Mouse (Mus musculus) myocyte (in vitro differentiated cells): ENCODE data around the gene Socs7. TPM values are rescaled to one million over a fixed set of nuclear protein-coding genes. Genes with fewer than 3 reads are reported as not detected.

Source experiments
- H3K27me3 ChIP-seq: one replicate; pipeline ENCODE4 v1.6.1; 2011; ENCODE audit not compliant: control insufficient read depth, insufficient read depth, insufficient read length
- H3K36me3 ChIP-seq: one replicate; pipeline ENCODE4 v1.6.1; 2011; ENCODE audit not compliant: control insufficient read depth, insufficient read depth
- H3K4me2 ChIP-seq: one replicate; pipeline ENCODE4 v1.6.1; 2011; ENCODE audit warnings: low read depth, control low read depth
- H3K4me3 ChIP-seq: one replicate; pipeline ENCODE4 v1.5.1; 2011; ENCODE audit warnings: mild to moderate bottlenecking, control low read depth, moderate library complexity
- H3K79me2 ChIP-seq: one replicate; pipeline ENCODE4 v1.6.1; 2011; ENCODE audit not compliant: control insufficient read depth, insufficient read depth
- H3ac ChIP-seq: one replicate; pipeline ENCODE4 v1.6.1; 2011; ENCODE audit not compliant: control insufficient read depth, insufficient read length
- CEBPB ChIP-seq: IDR thresholded peaks from 2 replicates; pipeline ENCODE4 v1.6.1; 2011; ENCODE audit warnings: mild to moderate bottlenecking, moderate library complexity; ENCODE audit not compliant: poor library complexity, insufficient read depth, severe bottlenecking
- E2F4 ChIP-seq: IDR thresholded peaks from one replicate; pipeline ENCODE4 v1.6.1; 2011; ENCODE audit warnings: mild to moderate bottlenecking, control low read depth, moderate library complexity; ENCODE audit not compliant: insufficient read depth
- MAX ChIP-seq: IDR thresholded peaks from one replicate; pipeline ENCODE4 v1.6.1; 2011; ENCODE audit warnings: low read depth, mild to moderate bottlenecking, control low read depth
- MYOD1 ChIP-seq, 3 experiments: IDR thresholded peaks; one replicate each; pipeline ENCODE4 v1.6.1; 2011; ENCODE audit warnings: control low read depth in 2 of 3, low read depth in 2 of 3, mild to moderate bottlenecking in 2 of 3, moderate library complexity in 1 of 3; ENCODE audit not compliant: insufficient read length in 2 of 3, control insufficient read depth in 1 of 3
- MYOG ChIP-seq, 3 experiments: IDR thresholded peaks; one replicate each; pipeline ENCODE4 v1.6.1; 2011; ENCODE audit warnings: control low read depth in 2 of 3, low read depth in 2 of 3, mild to moderate bottlenecking in 2 of 3; ENCODE audit not compliant: insufficient read length in 2 of 3, control insufficient read depth in 1 of 3, insufficient read depth in 1 of 3
- POLR2A ChIP-seq: IDR thresholded peaks from one replicate; pipeline ENCODE4 v1.6.1; 2011; ENCODE audit warnings: low read depth, mild to moderate bottlenecking, control low read depth, moderate library complexity; ENCODE audit not compliant: insufficient read length
- POLR2AphosphoS2 ChIP-seq: IDR thresholded peaks from one replicate; pipeline ENCODE4 v1.6.1; 2011; ENCODE audit warnings: low read depth, control low read depth; ENCODE audit not compliant: insufficient read length
- REST ChIP-seq: IDR thresholded peaks from one replicate; pipeline ENCODE4 v1.6.1; 2011; ENCODE audit warnings: mild to moderate bottlenecking, control low read depth, moderate library complexity; ENCODE audit not compliant: insufficient read depth, insufficient read length
- SRF ChIP-seq: IDR thresholded peaks from one replicate; pipeline ENCODE4 v1.6.1; 2011; ENCODE audit warnings: low read depth; ENCODE audit not compliant: control insufficient read depth, insufficient read length
- TCF12 ChIP-seq: IDR thresholded peaks from one replicate; pipeline ENCODE4 v1.6.1; 2011; ENCODE audit warnings: mild to moderate bottlenecking, control low read depth; ENCODE audit not compliant: poor library complexity, insufficient read depth, severe bottlenecking
- TCF3 ChIP-seq: IDR thresholded peaks from one replicate; pipeline ENCODE4 v1.6.1; 2011; ENCODE audit warnings: low read depth, control low read depth; ENCODE audit not compliant: insufficient read length
- USF1 ChIP-seq: IDR thresholded peaks from one replicate; pipeline ENCODE4 v1.6.1; 2011; ENCODE audit warnings: low read depth, mild to moderate bottlenecking, control low read depth, moderate library complexity
- polyA plus RNA-seq: library from polyadenylated mRNA; unstranded; fragments of >200 nt; fragmentation: generic; extraction: Trizol; gene quantifications from one replicate; pipeline ENCODE4 v1.2.1, GENCODE M21; 2012; ENCODE audit warnings: missing spikeins

Socs7 gene
- polyA plus RNA-seq, 1 experiment, result 19.8 TPM

DNA sequence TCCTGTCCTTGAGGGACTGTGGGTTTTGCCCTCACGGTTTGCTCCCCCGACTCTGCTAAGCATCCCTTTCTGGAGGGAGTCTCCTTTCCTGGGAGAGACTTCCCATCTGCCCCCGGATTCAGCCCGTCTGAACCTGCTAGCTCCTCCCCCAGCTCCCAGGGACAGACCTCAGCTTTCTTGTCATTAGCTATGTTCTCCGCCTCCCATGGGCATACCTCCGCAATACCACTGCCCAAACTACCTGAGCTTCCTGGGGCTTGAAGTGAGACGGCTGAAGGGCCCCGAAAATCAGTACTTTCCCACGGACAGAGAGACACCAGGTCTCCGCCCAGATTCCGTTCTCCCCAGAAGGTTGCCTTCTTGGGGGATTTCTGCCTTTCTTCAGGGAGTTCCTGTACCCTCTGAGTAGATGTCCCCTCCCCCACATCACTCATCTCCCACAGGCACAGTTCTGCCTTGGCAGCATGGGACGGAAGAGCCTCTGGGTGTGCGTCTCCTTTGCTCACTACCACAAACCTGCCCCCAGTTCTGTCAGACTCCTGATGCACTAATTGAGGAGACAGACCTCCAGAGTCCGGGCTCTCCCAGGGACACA is 25.5 kb upstream of the Socs7 start:
- Histone ChIP-seq H3ac (no peak overlapping the region), H3K4me3 (no peak overlapping the region), H3K36me3 (no peaks in the 10 kb centered on the region), H3K27me3 (no peaks in the 10 kb centered on the region), H3K79me2 (no peaks in the 10 kb centered on the region), H3K4me2 (no peak overlapping the region)
- TF ChIP-seq E2F4 (no peak), MAX (no peak), MYOD1 (IDR thresholded peaks at IDR 0.05; ENCODE audit: control insufficient read depth in 1 of 3, insufficient read length in 2 of 3, low read depth in 2 of 3) (no peak), POLR2AphosphoS2 (no peak), CEBPB (no peak), MYOG (IDR thresholded peaks at IDR 0.05; ENCODE audit: control insufficient read depth in 1 of 3, insufficient read depth in 1 of 3, insufficient read length in 2 of 3, low read depth in 2 of 3) (no peak), TCF12 (no peak), SRF (no peak), USF1 (no peak), TCF3 (no peak), POLR2A (no peak)

DNA sequence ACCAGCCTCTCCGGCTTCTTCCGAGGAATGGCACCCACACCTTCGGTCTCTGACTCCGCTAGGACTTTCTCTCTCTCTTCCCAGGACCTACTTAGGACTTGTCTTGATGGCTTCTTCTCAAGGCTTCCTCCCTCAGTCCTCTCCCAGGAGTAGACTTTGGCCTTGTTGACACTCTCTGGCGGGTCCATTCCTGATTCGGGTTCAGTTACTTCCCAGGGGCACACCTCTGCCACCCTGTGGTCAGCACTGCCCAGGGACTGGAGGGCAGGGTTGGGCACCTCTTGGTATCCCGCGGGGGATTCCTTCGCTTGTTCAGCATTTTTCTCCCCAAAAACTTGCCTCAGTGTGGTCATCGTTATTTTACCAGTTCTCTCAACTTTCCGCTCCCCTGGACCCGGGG is 25.0 kb upstream of the Socs7 start:
- TF ChIP-seq MYOD1 (IDR thresholded peaks at IDR 0.05; ENCODE audit: control insufficient read depth in 1 of 3, insufficient read length in 2 of 3, low read depth in 2 of 3) (no peak), REST (no peak), SRF (no peak), E2F4 (no peak), CEBPB (no peak), USF1 (no peak), TCF12 (no peak), POLR2A (no peak), TCF3 (no peak), MAX (no peak), MYOG (IDR thresholded peaks at IDR 0.05; ENCODE audit: control insufficient read depth in 1 of 3, insufficient read depth in 1 of 3, insufficient read length in 2 of 3, low read depth in 2 of 3) (no peak), POLR2AphosphoS2 (no peak)
- no peak overlapping the region for H3ac ChIP-seq
- H3K27me3 ChIP-seq, result no peaks in the 10 kb centered on the region
- H3K79me2 ChIP-seq, result no peaks in the 10 kb centered on the region
- H3K4me3 ChIP-seq, result no peak overlapping the region
- H3K4me2 ChIP-seq, result no peak overlapping the region
- H3K36me3 ChIP-seq, result no peaks in the 10 kb centered on the region

DNA sequence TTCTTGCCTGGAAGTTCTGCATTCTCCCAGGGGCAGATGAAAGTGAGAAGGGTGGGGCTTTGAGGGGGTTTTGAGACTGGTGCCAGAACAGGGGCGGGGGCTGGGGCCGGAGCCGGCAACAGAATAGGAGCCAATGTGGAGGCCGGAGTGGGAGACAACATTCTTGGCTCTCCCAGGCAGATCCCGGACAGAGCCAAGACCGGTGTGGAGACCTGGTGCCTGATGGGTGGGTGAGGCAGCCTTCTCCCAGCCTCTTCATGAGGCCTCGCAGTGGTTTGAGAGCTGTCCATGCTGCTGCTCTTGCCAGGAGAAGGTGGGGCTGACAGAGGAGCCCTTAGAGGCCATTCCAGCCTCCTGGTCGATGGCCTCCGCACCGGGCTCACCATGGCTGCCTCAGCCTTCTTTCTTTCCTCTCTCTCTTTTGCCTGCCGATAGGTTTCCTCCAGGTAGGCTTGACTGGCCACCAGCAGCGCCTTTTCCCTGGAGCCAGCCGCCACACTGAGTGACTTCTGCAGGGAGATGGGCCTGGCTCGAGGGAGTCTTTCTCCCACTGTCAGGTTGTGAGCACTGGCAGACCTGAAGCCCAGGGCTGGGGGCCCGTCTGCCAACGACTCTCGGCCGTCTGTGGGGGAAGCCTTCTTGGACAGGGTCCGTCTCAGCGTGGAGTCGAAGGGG is 23.9 kb upstream of the Socs7 start:
- H3K27me3 ChIP-seq, result no peaks in the 10 kb centered on the region
- TF ChIP-seq USF1 (no peak), E2F4 (no peak), MAX (no peak), CEBPB (no peak)
- H3K4me3 ChIP-seq, result no peak overlapping the region

GRCm38 (mm10) chr11:97338977-97339315 is 23.4 kb upstream of the Socs7 start:
- Histone ChIP-seq H3K4me2 (peak overlapping the region; percentile 18), H3K79me2 (no peaks in the 10 kb centered on the region), H3K4me3 (no peak overlapping the region), H3K36me3 (no peaks in the 10 kb centered on the region), H3ac (no peak overlapping the region), H3K27me3 (no peaks in the 10 kb centered on the region)
- TF ChIP-seq POLR2A (no peak), SRF (no peak), TCF3 (no peak), CEBPB (no peak), E2F4 (no peak), MYOD1 (IDR thresholded peaks at IDR 0.05; ENCODE audit: control insufficient read depth in 1 of 3, insufficient read length in 2 of 3, low read depth in 2 of 3) (no peak), MAX (no peak), POLR2AphosphoS2 (no peak), USF1 (no peak), TCF12 (no peak)

More for the DNA sequence above, 23.9 kb upstream of the Socs7 start:
- Histone ChIP-seq H3ac (no peak overlapping the region), H3K36me3 (no peaks in the 10 kb centered on the region), H3K79me2 (no peaks in the 10 kb centered on the region), H3K4me2 (no peak overlapping the region)

DNA sequence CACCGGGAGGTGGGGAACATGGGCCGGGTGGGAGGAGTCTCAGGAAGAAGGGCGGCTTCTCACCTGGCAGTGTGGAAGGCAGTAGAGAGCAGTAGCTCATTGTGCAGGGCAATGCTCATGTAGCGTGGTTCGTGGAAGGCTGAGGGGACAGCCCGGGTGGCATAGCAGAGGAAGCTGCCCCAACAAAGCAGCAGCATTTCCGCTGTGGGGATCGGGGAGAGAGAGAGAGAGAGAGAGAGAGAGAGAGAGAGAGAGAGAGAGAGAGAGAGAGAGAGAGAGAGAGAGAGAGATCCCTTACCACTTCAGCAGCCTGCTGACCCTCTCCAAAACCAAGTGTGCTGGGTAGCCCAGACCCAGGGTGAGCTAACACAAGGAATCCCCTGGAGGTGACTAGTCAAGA is 19.2 kb upstream of the Socs7 start:
- H3K4me2 ChIP-seq, result peak overlapping the region; percentile 52

More for the DNA sequence above, 19.2 kb upstream of the Socs7 start:
- Histone ChIP-seq H3K27me3 (no peaks in the 10 kb centered on the region), H3K79me2 (no peaks in the 10 kb centered on the region), H3K36me3 (no peaks in the 10 kb centered on the region), H3ac (no peak overlapping the region), H3K4me3 (no peak overlapping the region)
- TF ChIP-seq TCF12 (no peak), TCF3 (no peak), MAX (no peak), CEBPB (no peak), POLR2AphosphoS2 (no peak), USF1 (no peak), POLR2A (no peak), MYOG (IDR thresholded peaks at IDR 0.05; ENCODE audit: control insufficient read depth in 1 of 3, insufficient read depth in 1 of 3, insufficient read length in 2 of 3, low read depth in 2 of 3) (no peak), SRF (no peak), REST (no peak), MYOD1 (IDR thresholded peaks at IDR 0.05; ENCODE audit: control insufficient read depth in 1 of 3, insufficient read length in 2 of 3, low read depth in 2 of 3) (no peak), E2F4 (no peak)
